Mouse (Mus musculus): ENCODE results near the gene Tmem260. TPM values are rescaled to one million over a fixed set of nuclear protein-coding genes. Genes with fewer than 3 reads are reported as not detected.

Gene Tmem260
- total and polyA plus RNA-seq, 2 experiments: 9.7 to 16.2 TPM

DNA sequence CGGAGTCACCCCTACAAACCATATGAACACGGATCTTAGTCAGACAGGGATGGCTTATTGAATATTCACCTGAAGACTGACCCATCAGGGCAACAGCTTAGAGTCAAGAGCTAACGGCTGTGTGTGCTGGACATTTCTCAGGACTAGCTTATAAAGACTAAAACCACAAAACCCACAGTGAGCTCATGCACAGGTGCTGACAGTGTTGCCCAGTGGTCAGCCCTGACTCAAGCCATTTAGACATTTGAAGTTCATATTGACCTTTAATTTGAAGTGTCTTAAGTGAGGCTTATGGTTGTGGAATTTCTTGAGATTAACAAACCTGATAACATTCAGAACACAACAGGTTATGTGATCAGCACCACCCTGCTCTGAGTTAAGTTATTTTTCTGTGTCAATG is 100.1 kb downstream of the Tmem260 start:
- Histone ChIP-seq H3K4me1 (ENCODE audit: control insufficient read depth, insufficient read depth, low read length) (no peaks in the 10 kb centered on the region), H3K4me3 (ENCODE audit: insufficient read depth, low read depth, low read length) (no peak overlapping the region), H3K27ac (replicated peaks; ENCODE audit: insufficient read depth, low read depth, low read length) (no peak overlapping the region), H3K79me2 (ENCODE audit: control insufficient read depth, insufficient read depth, low read length) (no peaks in the 10 kb centered on the region), H3K27me3 (ENCODE audit: control insufficient read depth, insufficient read depth, low read length) (no peaks in the 10 kb centered on the region), H3K9ac (ENCODE audit: low read depth, low read length) (no peak overlapping the region), H3K36me3 (ENCODE audit: control insufficient read depth, insufficient read depth, low read length) (no peaks in the 10 kb centered on the region)
- TF ChIP-seq CTCF (IDR thresholded peaks at IDR 0.05; ENCODE audit: low read depth, low read length): no peak
- TF ChIP-seq POLR2A (IDR thresholded peaks at IDR 0.05; ENCODE audit: extremely low read depth, insufficient read depth, low read length): no peak
- DNase-seq (ENCODE audit: extremely low read depth, low read depth, low spot score): no peak
- WGBS: 88% methylated on average over 3 of the region's 3 CpGs

GRCm38 (mm10) chr14:48549703-48550102 is 103.8 kb downstream of the Tmem260 start:
- Histone ChIP-seq H3K27ac (replicated peaks; ENCODE audit: insufficient read depth, low read depth, low read length) (no peak overlapping the region), H3K36me3 (ENCODE audit: control insufficient read depth, insufficient read depth, low read length) (no peaks in the 10 kb centered on the region), H3K27me3 (ENCODE audit: control insufficient read depth, insufficient read depth, low read length) (no peaks in the 10 kb centered on the region), H3K9ac (ENCODE audit: low read depth, low read length) (no peak overlapping the region), H3K4me3 (ENCODE audit: insufficient read depth, low read depth, low read length) (no peak overlapping the region), H3K4me1 (ENCODE audit: control insufficient read depth, insufficient read depth, low read length) (no peaks in the 10 kb centered on the region), H3K79me2 (ENCODE audit: control insufficient read depth, insufficient read depth, low read length) (no peaks in the 10 kb centered on the region)
- DNase-seq (ENCODE audit: extremely low read depth, low read depth, low spot score): no peak
- WGBS: 88% methylated on average over 7 of the region's 7 CpGs
- no peak for TF ChIP-seq CTCF (IDR thresholded peaks at IDR 0.05; ENCODE audit: low read depth, low read length)
- no peak for TF ChIP-seq POLR2A (IDR thresholded peaks at IDR 0.05; ENCODE audit: extremely low read depth, insufficient read depth, low read length)

DNA sequence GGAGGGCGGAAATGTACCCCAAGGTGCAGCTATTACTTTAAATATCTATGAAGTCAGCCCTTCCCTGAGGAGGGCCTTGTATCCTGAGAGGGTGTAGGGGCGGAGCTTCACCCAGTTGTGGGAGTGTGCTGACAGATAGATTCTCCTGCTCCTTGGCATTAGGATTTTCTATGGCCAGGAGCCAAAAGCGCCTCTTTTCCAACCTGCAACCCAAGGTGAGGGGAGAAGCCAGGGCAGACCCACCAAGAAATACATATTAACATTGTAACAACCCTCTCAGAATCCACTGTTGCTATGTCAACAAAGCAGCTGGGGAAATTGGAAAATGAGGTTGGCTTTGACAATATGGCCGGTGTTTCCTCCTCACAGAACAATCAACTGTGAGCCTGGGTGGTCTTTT is 107.3 kb downstream of the Tmem260 start:
- Histone ChIP-seq H3K4me3 (ENCODE audit: insufficient read depth, low read depth, low read length) (no peak overlapping the region), H3K27me3 (ENCODE audit: control insufficient read depth, insufficient read depth, low read length) (no peaks in the 10 kb centered on the region)
- 79% methylated on average over 4 of the region's 4 CpGs for WGBS

GRCm38 (mm10) chr14:48553754-48554153 is 107.8 kb downstream of the Tmem260 start:
- no peaks in the 10 kb centered on the region for H3K4me1 ChIP-seq (ENCODE audit: control insufficient read depth, insufficient read depth, low read length)
- H3K9ac ChIP-seq (ENCODE audit: low read depth, low read length): no peak overlapping the region
- no peaks in the 10 kb centered on the region for H3K27me3 ChIP-seq (ENCODE audit: control insufficient read depth, insufficient read depth, low read length)
- TF ChIP-seq POLR2A (IDR thresholded peaks at IDR 0.05; ENCODE audit: extremely low read depth, insufficient read depth, low read length): no peak
- no peak for TF ChIP-seq CTCF (IDR thresholded peaks at IDR 0.05; ENCODE audit: low read depth, low read length)
- H3K4me3 ChIP-seq (ENCODE audit: insufficient read depth, low read depth, low read length): no peak overlapping the region
- H3K27ac ChIP-seq (replicated peaks; ENCODE audit: insufficient read depth, low read depth, low read length): no peak overlapping the region
- H3K79me2 ChIP-seq (ENCODE audit: control insufficient read depth, insufficient read depth, low read length): no peaks in the 10 kb centered on the region
- 86% methylated on average over 9 of the region's 9 CpGs for WGBS
- no peaks in the 10 kb centered on the region for H3K36me3 ChIP-seq (ENCODE audit: control insufficient read depth, insufficient read depth, low read length)
- DNase-seq (ENCODE audit: extremely low read depth, low read depth, low spot score): no peak

More for the DNA sequence above, 107.3 kb downstream of the Tmem260 start:
- TF ChIP-seq CTCF (IDR thresholded peaks at IDR 0.05; ENCODE audit: low read depth, low read length) (no peak), POLR2A (IDR thresholded peaks at IDR 0.05; ENCODE audit: extremely low read depth, insufficient read depth, low read length) (no peak)
- no peaks in the 10 kb centered on the region for H3K79me2 ChIP-seq (ENCODE audit: control insufficient read depth, insufficient read depth, low read length)
- no peaks in the 10 kb centered on the region for H3K4me1 ChIP-seq (ENCODE audit: control insufficient read depth, insufficient read depth, low read length)
- no peaks in the 10 kb centered on the region for H3K36me3 ChIP-seq (ENCODE audit: control insufficient read depth, insufficient read depth, low read length)
- H3K27ac ChIP-seq (replicated peaks; ENCODE audit: insufficient read depth, low read depth, low read length): no peak overlapping the region
- DNase-seq (ENCODE audit: extremely low read depth, low read depth, low spot score): no peak
- H3K9ac ChIP-seq (ENCODE audit: low read depth, low read length): no peak overlapping the region

DNA sequence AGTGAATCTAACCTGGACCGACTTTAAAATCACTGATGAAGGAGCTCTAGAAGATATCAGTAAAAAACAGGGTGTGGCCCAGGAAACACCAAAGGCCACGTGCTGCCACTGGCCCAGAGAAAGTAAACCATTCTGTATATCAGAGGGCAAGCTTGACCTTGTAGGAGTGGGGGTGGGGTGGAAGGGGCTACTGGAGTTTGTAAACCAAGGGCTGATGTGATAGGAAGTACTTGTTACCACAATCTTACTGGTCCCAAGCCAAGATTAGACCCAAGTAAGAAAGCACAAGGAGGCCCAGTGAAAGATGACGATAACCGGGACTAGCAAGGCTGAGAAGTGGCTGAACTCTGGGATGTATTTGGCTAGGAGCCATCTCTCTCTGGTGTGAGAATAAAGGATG is 113.1 kb downstream of the Tmem260 start:
- no peak for TF ChIP-seq CTCF (IDR thresholded peaks at IDR 0.05; ENCODE audit: low read depth, low read length)
- no peak for TF ChIP-seq POLR2A (IDR thresholded peaks at IDR 0.05; ENCODE audit: extremely low read depth, insufficient read depth, low read length)
- Histone ChIP-seq H3K36me3 (ENCODE audit: control insufficient read depth, insufficient read depth, low read length) (no peaks in the 10 kb centered on the region), H3K9ac (ENCODE audit: low read depth, low read length) (no peak overlapping the region), H3K79me2 (ENCODE audit: control insufficient read depth, insufficient read depth, low read length) (no peaks in the 10 kb centered on the region), H3K27me3 (ENCODE audit: control insufficient read depth, insufficient read depth, low read length) (no peaks in the 10 kb centered on the region), H3K4me1 (ENCODE audit: control insufficient read depth, insufficient read depth, low read length) (no peaks in the 10 kb centered on the region), H3K4me3 (ENCODE audit: insufficient read depth, low read depth, low read length) (no peak overlapping the region), H3K27ac (replicated peaks; ENCODE audit: insufficient read depth, low read depth, low read length) (no peak overlapping the region)
- no peak for DNase-seq (ENCODE audit: extremely low read depth, low read depth, low spot score)
- 72% methylated on average over 4 of the region's 4 CpGs for WGBS

GRCm38 (mm10) chr14:48559736-48560135 is 113.8 kb downstream of the Tmem260 start:
- no peak for TF ChIP-seq POLR2A (IDR thresholded peaks at IDR 0.05; ENCODE audit: extremely low read depth, insufficient read depth, low read length)
- TF ChIP-seq CTCF (IDR thresholded peaks at IDR 0.05; ENCODE audit: low read depth, low read length): 0 out of 2 replicates have a peak, but pooled peaks have one; percentile 20
- Histone ChIP-seq H3K27ac (replicated peaks; ENCODE audit: insufficient read depth, low read depth, low read length) (no peak overlapping the region), H3K4me1 (ENCODE audit: control insufficient read depth, insufficient read depth, low read length) (no peaks in the 10 kb centered on the region), H3K36me3 (ENCODE audit: control insufficient read depth, insufficient read depth, low read length) (no peaks in the 10 kb centered on the region), H3K9ac (ENCODE audit: low read depth, low read length) (no peak overlapping the region), H3K27me3 (ENCODE audit: control insufficient read depth, insufficient read depth, low read length) (no peaks in the 10 kb centered on the region), H3K79me2 (ENCODE audit: control insufficient read depth, insufficient read depth, low read length) (no peaks in the 10 kb centered on the region), H3K4me3 (ENCODE audit: insufficient read depth, low read depth, low read length) (no peak overlapping the region)
- 71% methylated on average over 7 of the region's 7 CpGs for WGBS
- peak; percentile 9 for DNase-seq (ENCODE audit: extremely low read depth, low read depth, low spot score)
